Mouse (Mus musculus) forebrain, embryonic 10.5 days (tissue): ENCODE results near the gene Card14. TPM values are rescaled to one million over a fixed set of nuclear protein-coding genes. Genes with fewer than 3 reads are reported as not detected.

Experiments used
- DNase-seq: peaks from one replicate; pipeline ENCODE4 v3.0.0-alpha.2; 2017; ENCODE audit warnings: low spot score; ENCODE audit errors: extremely low spot score
- H3K27ac ChIP-seq: fragments of 300-500 bp; sonication (generic); 2 replicates; pipeline ENCODE4 v1.5.1; 2016; ENCODE audit warnings: mild to moderate bottlenecking
- H3K27me3 ChIP-seq: fragments of 300-500 bp; sonication (generic); 2 replicates; pipeline ENCODE4 v1.6.1; 2016; ENCODE audit warnings: mild to moderate bottlenecking; ENCODE audit not compliant: poor library complexity, severe bottlenecking
- H3K36me3 ChIP-seq: fragments of 300-500 bp; sonication (generic); replicated peaks from 2 replicates; pipeline ENCODE4 v1.6.1; 2016; ENCODE audit warnings: mild to moderate bottlenecking, moderate library complexity
- H3K4me1 ChIP-seq: fragments of 300-500 bp; sonication (generic); 2 replicates; pipeline ENCODE4 v1.6.1; 2016
- H3K4me3 ChIP-seq: fragments of 300-500 bp; sonication (generic); 2 replicates; pipeline ENCODE4 v1.5.1; 2016; ENCODE audit warnings: mild to moderate bottlenecking, moderate library complexity
- H3K9me3 ChIP-seq: fragments of 300-500 bp; sonication (generic); 2 replicates; pipeline ENCODE4 v1.6.1; 2016; ENCODE audit warnings: mild to moderate bottlenecking, moderate library complexity
- WGBS: fragments of 180-500 bp; shearing (Covaris S2); methylation state at CpG from one replicate; pipeline ENCODE4 v1.1.7; 2016; 5-methylcytosine and 5-hydroxymethylcytosine counted together
- microRNA counts: library from miRNA; unstranded; fragments of <30 nt; microRNA quantifications from one replicate; lab custom pipeline; 2017
- microRNA-seq: library from miRNA; unstranded; fragments of <30 nt; microRNA quantifications from one replicate; pipeline ENCODE4, GENCODE M21; 2017
- polyA plus RNA-seq: library from polyadenylated mRNA; unstranded; fragments of >200 nt; fragmentation: Nextera tagmentation; extraction: Ambion mirVana; gene quantifications from 2 replicates; pipeline ENCODE4 v1.2.1, GENCODE M21; 2016

The Card14 gene
- polyA plus RNA-seq, 1 experiment from 2014 or later = not detected

DNA sequence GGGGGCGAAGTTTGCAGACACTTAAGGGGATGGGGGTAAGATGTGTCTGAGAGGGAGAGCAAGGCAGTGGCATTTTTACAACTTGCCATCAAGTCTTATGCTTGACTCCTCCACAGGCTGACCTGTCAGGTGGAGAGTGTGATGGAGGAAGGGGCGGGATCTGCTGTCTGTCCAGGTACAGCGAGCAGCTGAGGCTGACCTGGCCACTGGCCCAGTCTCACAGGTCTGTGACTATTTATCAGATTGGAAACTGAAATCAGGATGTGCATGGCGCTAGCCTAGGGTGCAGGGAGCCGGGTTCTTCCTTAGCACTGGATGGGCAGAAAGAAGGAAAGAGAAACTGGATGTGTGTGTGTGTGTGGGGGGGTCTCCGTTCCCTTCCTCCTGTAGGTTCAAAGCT is 86.6 kb downstream of the Card14 start:
- no peak overlapping the region for H3K27ac ChIP-seq
- H3K9me3 ChIP-seq = no peaks in the 10 kb centered on the region
- H3K4me3 ChIP-seq = no peak overlapping the region
- 37% methylated on average over 6 of the region's 6 CpGs for WGBS
- H3K4me1 ChIP-seq = peaks cover 53% of the 10 kb centered on the region
- no peaks in the 10 kb centered on the region for H3K36me3 ChIP-seq
- peaks cover 85% of the 10 kb centered on the region for H3K27me3 ChIP-seq
- no peak for DNase-seq

MicroRNA genes within 50 kb of the gene (microRNA counts, 519-probe panel; counts per million panel counts)
- microRNA mmu-miR-1932 (lab: Ali Mortazavi, UCI) = 341 counts per million, percentile 65 among the panel's probes with 10 or more counts

Small RNAs within 50 kb of the gene (microRNA-seq; reads per million reads assigned to microRNA genes)
- gene Mir1932 = not detected

Other genes starting within 250 kb of the Card14 start
- 3.3 and 4.6 TPM in 2 replicates for gene Cbx4, start 221.5 kb upstream of the Card14 start, polyA plus RNA-seq
- 22.5 and 22.7 TPM in 2 replicates for gene Tbc1d16, start 79.3 kb upstream of the Card14 start, polyA plus RNA-seq
- 23.1 and 23.6 TPM in 2 replicates for gene Ccdc40, start 79.2 kb upstream of the Card14 start, polyA plus RNA-seq
- gene Gaa, start 39.9 kb upstream of the Card14 start, polyA plus RNA-seq = 27.5 and 28.4 TPM in 2 replicates
- 511 and 516 TPM in 2 replicates for gene Eif4a3, start 7.7 kb upstream of the Card14 start, polyA plus RNA-seq
- gene Sgsh, start 47.8 kb downstream of the Card14 start, polyA plus RNA-seq = 7.5 and 7.9 TPM in 2 replicates
- 9.6 and 10.6 TPM in 2 replicates for gene Slc26a11, start 47.8 kb downstream of the Card14 start, polyA plus RNA-seq
- gene Rnf213, start 85.3 kb downstream of the Card14 start, polyA plus RNA-seq = 1.4 and 1.5 TPM in 2 replicates
- 24.0 and 24.5 TPM in 2 replicates for gene Endov, start 183.6 kb downstream of the Card14 start, polyA plus RNA-seq
- gene Nptx1, start 240.0 kb downstream of the Card14 start, polyA plus RNA-seq = 1.4 and 1.7 TPM in 2 replicates